Mouse (Mus musculus): ENCODE data around the gene Ppp1r26.
"Not testable (repeated sequence)": the region's sequence is repeated elsewhere in the genome, so short reads cannot be mapped to it uniquely, and the experiment has no call there.

- not testable (repeated sequence) for TF ChIP-seq CTCF, EP300 (IDR thresholded peaks at IDR 0.05; ENCODE audit: low read depth)
These were observed 31.4 kb downstream of the Ppp1r26 start for GRCm38 (mm10) chr2:28477993-28478392.

All from heart, postnatal 0 days (tissue).